Mouse (Mus musculus) hindbrain, embryonic 11.5 days (tissue): ENCODE data around the gene Pogk. TPM values are rescaled to one million over a fixed set of nuclear protein-coding genes. Genes with fewer than 3 reads are reported as not detected.
A peak's percentile ranks its signal among the peaks of the same experiment; 100 is the strongest.

ENCODE experiments used
- ATAC-seq: fragments of 200-750 bp; cut with Nextera tagmentation; 2 replicates; pipeline ENCODE4 v1.8.0; 2017; ENCODE audit warnings: mild to moderate bottlenecking, moderate TSS enrichment, moderate library complexity; ENCODE audit not compliant: low FRiP score
- DNase-seq: peaks from one replicate; pipeline ENCODE4 v3.0.0-alpha.2; 2015; ENCODE audit warnings: low spot score
- H3K27ac ChIP-seq: fragments of 300-500 bp; sonication (generic); 2 replicates; pipeline ENCODE4 v1.5.1; 2014; ENCODE audit warnings: mild to moderate bottlenecking, low read depth, low read length
- H3K27me3 ChIP-seq: fragments of 300-500 bp; sonication (generic); 2 replicates; pipeline ENCODE4 v1.6.1; 2014; ENCODE audit warnings: mild to moderate bottlenecking, low read length, moderate library complexity, mixed read lengths; ENCODE audit not compliant: control insufficient read depth, insufficient read depth
- H3K36me3 ChIP-seq: fragments of 300-500 bp; sonication (generic); 2 replicates; pipeline ENCODE4 v1.6.1; 2014; ENCODE audit warnings: mild to moderate bottlenecking, low read length, moderate library complexity, mixed read lengths; ENCODE audit not compliant: control insufficient read depth, insufficient read depth
- H3K4me1 ChIP-seq: fragments of 300-500 bp; sonication (generic); replicated peaks from 2 replicates; pipeline ENCODE4 v1.6.1; 2014; ENCODE audit warnings: low read length, mixed read lengths; ENCODE audit not compliant: control insufficient read depth, insufficient read depth
- H3K4me2 ChIP-seq: fragments of 300-500 bp; sonication (generic); replicated peaks from 2 replicates; pipeline ENCODE4 v1.6.1; 2014; ENCODE audit warnings: mild to moderate bottlenecking, low read depth, low read length
- H3K4me3 ChIP-seq: fragments of 300-500 bp; sonication (generic); 2 replicates; pipeline ENCODE4 v1.5.1; 2014; ENCODE audit warnings: low read depth, low read length
- H3K9ac ChIP-seq: fragments of 300-500 bp; sonication (generic); 2 replicates; pipeline ENCODE4 v1.6.1; 2014; ENCODE audit warnings: low read depth, low read length
- H3K9me3 ChIP-seq: fragments of 300-500 bp; sonication (generic); 2 replicates; pipeline ENCODE4 v1.6.1; 2016; ENCODE audit warnings: low read length; ENCODE audit not compliant: control insufficient read depth
- WGBS: fragments of 180-500 bp; shearing (Covaris S2); extraction: QIAGEN DNeasy Blood & Tissue Kit; methylation state at CpG from one replicate; pipeline ENCODE4 v1.1.7; 2014; 5-methylcytosine and 5-hydroxymethylcytosine counted together
- polyA plus RNA-seq: library from polyadenylated mRNA; unstranded; fragments of >200 nt; fragmentation: Nextera tagmentation; extraction: Ambion mirVana; gene quantifications from 2 replicates; pipeline ENCODE4 v1.2.1, GENCODE M21; 2014

The Pogk gene
- polyA plus RNA-seq, 1 experiment from 2014 or later, result 33.3 TPM

DNA sequence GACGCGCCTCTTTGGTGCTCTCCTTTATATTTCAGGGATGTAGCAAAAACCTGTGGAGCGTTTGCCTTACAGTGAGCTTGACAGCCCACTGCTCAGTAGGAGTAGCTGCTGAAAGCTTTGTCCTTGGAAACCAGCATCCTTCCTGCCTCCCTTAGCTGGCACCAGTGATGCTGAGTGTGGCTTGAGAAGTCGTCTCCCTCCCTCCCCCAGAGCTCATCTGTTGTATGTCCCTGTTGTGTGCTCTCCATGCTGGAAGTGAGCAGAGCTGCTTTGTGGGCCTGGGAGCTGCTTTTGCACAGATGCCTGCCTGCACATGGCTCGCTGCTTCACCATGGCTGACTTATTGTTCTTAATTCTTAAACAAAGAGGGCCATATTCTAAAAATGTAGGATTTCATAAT, 24.2 kb downstream of the Pogk start:
- no peak overlapping the region for H3K4me2 ChIP-seq
- no peak for DNase-seq
- peaks cover 2% of the 10 kb centered on the region; the same call in 1 of the 2 replicates for H3K4me1 ChIP-seq
- no peaks in the 10 kb centered on the region for H3K27me3 ChIP-seq
- ATAC-seq, result no peak
- no peak overlapping the region for H3K9ac ChIP-seq
- 85% methylated on average over 5 of the region's 5 CpGs for WGBS
- H3K36me3 ChIP-seq, result peaks cover 11% of the 10 kb centered on the region; the same call in 1 of the 2 replicates
- H3K27ac ChIP-seq, result no peak overlapping the region
- no peaks in the 10 kb centered on the region for H3K9me3 ChIP-seq
- no peak overlapping the region for H3K4me3 ChIP-seq

DNA sequence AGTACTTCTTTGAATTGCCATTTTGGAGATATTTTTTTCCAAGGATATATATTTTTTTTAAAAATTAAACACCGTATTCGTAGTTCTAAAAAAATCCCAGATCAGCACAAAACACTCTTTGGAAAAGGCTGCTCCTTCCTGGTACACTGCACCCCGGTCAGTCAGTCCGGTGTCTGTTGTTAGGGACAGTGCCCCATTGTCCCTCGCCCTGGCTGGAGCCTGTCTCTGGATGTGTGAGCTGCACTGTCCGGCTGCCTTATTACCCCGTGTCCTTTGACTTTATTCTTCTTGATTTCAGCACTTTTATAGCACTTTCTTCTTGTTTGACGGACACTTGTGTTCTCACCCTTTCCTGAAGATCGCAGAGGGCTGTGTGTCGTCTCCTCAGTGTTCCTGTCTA, 25.0 kb downstream of the Pogk start:
- Histone ChIP-seq H3K27ac (no peak overlapping the region), H3K27me3 (no peaks in the 10 kb centered on the region), H3K4me1 (peaks cover 2% of the 10 kb centered on the region; the same call in 1 of the 2 replicates), H3K4me2 (no peak overlapping the region), H3K9me3 (no peaks in the 10 kb centered on the region), H3K36me3 (peaks cover 8% of the 10 kb centered on the region; the same call in 1 of the 2 replicates), H3K4me3 (no peak overlapping the region), H3K9ac (no peak overlapping the region)
- no peak for ATAC-seq
- no peak for DNase-seq
- WGBS, result 91% methylated on average over 10 of the region's 10 CpGs

GRCm38 (mm10) chr1:166382626-166383025, 27.0 kb downstream of the Pogk start:
- Histone ChIP-seq H3K9me3 (no peaks in the 10 kb centered on the region), H3K27ac (no peak overlapping the region), H3K4me3 (no peak overlapping the region), H3K4me2 (no peak overlapping the region), H3K36me3 (0 out of 2 replicates have a peak, but pooled peaks cover 3% of the 10 kb centered on the region), H3K27me3 (no peaks in the 10 kb centered on the region), H3K9ac (no peak overlapping the region), H3K4me1 (peaks cover 2% of the 10 kb centered on the region; the same call in 1 of the 2 replicates)
- ATAC-seq, result no peak
- 89% methylated on average over 4 of the region's 4 CpGs for WGBS
- no peak for DNase-seq

DNA sequence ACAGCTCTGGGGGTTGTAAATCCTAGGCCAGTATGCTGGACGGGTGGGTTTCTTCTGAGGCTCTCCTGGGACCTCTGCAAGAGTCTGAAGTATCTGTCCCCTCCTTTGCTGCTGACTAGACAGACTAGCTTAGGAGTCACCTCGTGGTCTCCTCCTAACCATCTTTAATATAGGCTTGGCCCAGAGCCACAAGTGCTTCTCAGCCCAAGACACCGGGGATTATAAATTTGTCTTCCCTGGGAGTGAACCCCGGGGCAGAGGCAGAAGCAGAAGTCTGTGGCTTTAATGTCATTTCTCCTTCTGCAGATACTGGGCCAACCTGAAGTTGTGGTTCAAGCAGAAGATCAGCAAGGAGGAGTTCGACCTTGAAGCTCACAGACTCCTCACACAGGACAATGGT, 27.8 kb downstream of the Pogk start:
- Histone ChIP-seq H3K4me2 (no peak overlapping the region), H3K4me3 (no peak overlapping the region), H3K36me3 (0 out of 2 replicates have a peak, but pooled peaks cover 3% of the 10 kb centered on the region), H3K9me3 (no peaks in the 10 kb centered on the region), H3K9ac (no peak overlapping the region), H3K4me1 (peaks cover 2% of the 10 kb centered on the region; the same call in 1 of the 2 replicates), H3K27me3 (no peaks in the 10 kb centered on the region), H3K27ac (no peak overlapping the region)
- ATAC-seq (no peak), DNase-seq (no peak)
- 92% methylated on average over 5 of the region's 5 CpGs for WGBS

GRCm38 (mm10) chr1:166381336-166381735, 28.3 kb downstream of the Pogk start:
- H3K4me1 ChIP-seq, result peaks cover 2% of the 10 kb centered on the region; the same call in 1 of the 2 replicates
- WGBS, result 90% methylated on average over 10 of the region's 10 CpGs
- H3K36me3 ChIP-seq, result 0 out of 2 replicates have a peak, but pooled peaks cover 3% of the 10 kb centered on the region
- H3K4me2 ChIP-seq, result no peak overlapping the region
- ATAC-seq (no peak), DNase-seq (no peak)
- H3K27me3 ChIP-seq, result no peaks in the 10 kb centered on the region
- H3K9me3 ChIP-seq, result no peaks in the 10 kb centered on the region
- no peak overlapping the region for H3K4me3 ChIP-seq
- H3K27ac ChIP-seq, result no peak overlapping the region
- no peak overlapping the region for H3K9ac ChIP-seq

DNA sequence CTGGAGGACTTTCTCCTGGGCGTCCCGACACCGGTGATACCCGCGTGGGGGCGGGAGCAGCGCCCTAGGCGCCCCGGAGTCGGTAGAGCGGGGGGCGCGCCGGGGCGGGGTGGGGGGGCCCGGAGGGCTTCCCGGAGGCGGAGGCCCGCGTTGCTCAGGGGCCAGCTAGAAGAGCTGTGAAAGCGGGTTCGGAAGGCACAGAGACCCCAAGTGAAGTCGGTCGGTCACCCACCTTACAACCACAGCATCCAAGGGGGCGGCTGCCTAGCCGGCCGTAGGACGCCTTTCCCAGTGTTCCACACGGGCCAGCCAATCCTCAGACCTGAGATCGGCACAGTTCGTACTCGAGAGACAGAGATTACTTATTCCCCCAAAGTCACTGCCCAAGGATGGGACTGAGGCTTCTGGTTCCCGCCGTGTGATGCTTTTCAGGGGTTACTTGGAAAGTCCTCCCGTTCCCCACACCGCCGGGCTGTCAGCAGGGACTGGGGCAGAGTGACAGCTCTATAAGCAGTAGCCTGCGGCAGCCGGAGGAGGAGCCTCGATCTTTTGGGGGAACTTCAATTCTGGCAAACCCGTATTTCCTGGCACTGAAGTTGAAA, 29.9 kb downstream of the Pogk start:
- Histone ChIP-seq H3K9ac (peak overlapping the region; percentile 97), H3K36me3 (0 out of 2 replicates have a peak, but pooled peaks cover under 1% of the 10 kb centered on the region), H3K27me3 (no peaks in the 10 kb centered on the region), H3K27ac (peak overlapping the region; percentile 86), H3K4me2 (peak overlapping the region; percentile 71), H3K9me3 (no peaks in the 10 kb centered on the region), H3K4me3 (peak overlapping the region; percentile 94), H3K4me1 (peaks cover 2% of the 10 kb centered on the region; the same call in 1 of the 2 replicates)
- DNase-seq (peak; percentile 77), ATAC-seq (peak; percentile 63)
- WGBS, result 0% methylated on average over 37 of the region's 41 CpGs

- DNase-seq, result peak; percentile 90
- ATAC-seq, result peak; percentile 93
- peak within 1 kb of the TSS; percentile 86 for H3K27ac ChIP-seq
- H3K36me3 ChIP-seq, result no peaks in the 10 kb centered on the region
- WGBS, result 0% methylated on average over 58 of the region's 81 CpGs
- H3K4me3 ChIP-seq, result peak within 1 kb of the TSS; percentile 94
- peak within 1 kb of the TSS; percentile 97 for H3K9ac ChIP-seq
- H3K4me1 ChIP-seq, result peaks cover 2% of the 10 kb centered on the region; the same call in 1 of the 2 replicates
- no peaks in the 10 kb centered on the region for H3K27me3 ChIP-seq
- H3K9me3 ChIP-seq, result no peaks in the 10 kb centered on the region
- H3K4me2 ChIP-seq, result peak within 1 kb of the TSS; percentile 71
These were observed 30.5 kb downstream of the Pogk start, which contains the start of gene Tada1 for GRCm38 (mm10) chr1:166379013-166379629. Gene Tada1 (plus strand): TSS chr1:166379097.

- Histone ChIP-seq H3K4me3 (peak overlapping the region; percentile 94), H3K36me3 (no peaks in the 10 kb centered on the region), H3K9ac (peak overlapping the region; percentile 71), H3K9me3 (no peaks in the 10 kb centered on the region), H3K27me3 (no peaks in the 10 kb centered on the region), H3K4me2 (peak overlapping the region; percentile 55), H3K27ac (peak overlapping the region; percentile 54; the same call in 1 of the 2 replicates), H3K4me1 (peaks cover 2% of the 10 kb centered on the region; the same call in 1 of the 2 replicates)
- DNase-seq (no peak), ATAC-seq (peak; percentile 3; the same call in 1 of the 2 replicates)
- 7% methylated on average over 21 of the region's 21 CpGs for WGBS
These were observed 31.1 kb downstream of the Pogk start for GRCm38 (mm10) chr1:166378431-166379012.
